Comparison of ENCODE assay signal across 12 mouse cellular contexts in genomic region chr3:88206901-88207371, GRCm38 (mm10). TPM values are rescaled to one million over a fixed set of nuclear protein-coding genes. Genes with fewer than 3 reads are reported as not detected.
A peak's percentile ranks its signal among the peaks of the same experiment; 100 is the strongest.
DNase-seq lines count a peak whose midpoint lies in the region; ATAC-seq and TF ChIP-seq lines count a peak whose summit lies in the region.
"Had no signal": no experiment of that assay in that cellular context is flagged by ENCODE, and none has a peak within 500 bp of the region (broad histone marks: within the 10 kb centered on the region; RNA-seq: fewer than 3 reads in every experiment).

No protein-coding gene starts in this region.

- TF ChIP-seq CTCF in left cerebral cortex, adult 2 months (IDR thresholded peaks at IDR 0.05): no peak

- peak; percentile 70 to 75 for DNase-seq in left cerebral cortex, adult 2 months (ENCODE audit: extremely low spot score in 1 of 2, low spot score in 2 of 2)
- DNase-seq in left cerebral cortex, adult 11 months (ENCODE audit: low spot score): no peak
- peak; percentile 84 for DNase-seq in midbrain, embryonic 14.5 days
- DNase-seq in lung, postnatal 25 days (ENCODE audit: low spot score): no peak
- DNase-seq in kidney, adult 8-10 months: no peak
- no peak for DNase-seq in lung, postnatal 4 days
- DNase-seq in thymus, postnatal 4 days: no peak
- DNase-seq: liver; thymus, adult 18-20 months had no signal

- peak overlapping the region; percentile 99 for H3K9ac ChIP-seq in hindbrain, embryonic 13.5 days
- H3K9ac ChIP-seq in midbrain, embryonic 14.5 days (replicated peaks; ENCODE audit: low read length): peak overlapping the region; percentile 74
- H3K9ac ChIP-seq: embryonic facial prominence, embryonic 15.5 days had no signal

- peak overlapping the region; percentile 93 for H3K27ac ChIP-seq in left cerebral cortex, adult 2 months
- peak overlapping the region; percentile 99 for H3K27ac ChIP-seq in hindbrain, embryonic 13.5 days
- peak overlapping the region; percentile 88 for H3K27ac ChIP-seq in midbrain, embryonic 14.5 days (replicated peaks; ENCODE audit: low read depth, low read length)
- H3K27ac ChIP-seq: embryonic facial prominence, embryonic 15.5 days had no signal

- WGBS in hindbrain, embryonic 13.5 days: 0% methylated on average over 14 of the region's 14 CpGs
- under 1% methylated on average over 14 of the region's 14 CpGs for WGBS in midbrain, embryonic 14.5 days

- ATAC-seq in hindbrain, embryonic 13.5 days (ENCODE audit: low FRiP score): peak; percentile 41
- peak; percentile 39; the same call in 1 of the 2 replicates for ATAC-seq in midbrain, embryonic 14.5 days (ENCODE audit: low FRiP score, low TSS enrichment)

- no peaks in the 10 kb centered on the region for H3K9me3 ChIP-seq in hindbrain, embryonic 13.5 days
- no peaks in the 10 kb centered on the region for H3K9me3 ChIP-seq in midbrain, embryonic 14.5 days (ENCODE audit: control insufficient read depth, low read length)
- H3K9me3 ChIP-seq: embryonic facial prominence, embryonic 15.5 days had no signal

- H3K27me3 ChIP-seq in hindbrain, embryonic 13.5 days: peaks cover 66% of the 10 kb centered on the region
- peaks cover 33% of the 10 kb centered on the region for H3K27me3 ChIP-seq in midbrain, embryonic 14.5 days (ENCODE audit: control insufficient read depth, insufficient read depth, low read length)

- intact Hi-C loops in left cerebral cortex, adult 2 months (cut with DNase I): no loop called here

- H3K4me3 ChIP-seq in left cerebral cortex, adult 2 months: peak overlapping the region; percentile 71
- peak overlapping the region; percentile 75 for H3K4me3 ChIP-seq in hindbrain, embryonic 13.5 days
- H3K4me3 ChIP-seq in midbrain, embryonic 14.5 days (replicated peaks; ENCODE audit: low read depth, low read length): peak overlapping the region; percentile 55
- H3K4me3 ChIP-seq: embryonic facial prominence, embryonic 15.5 days had no signal

- peaks cover 65% of the 10 kb centered on the region for H3K4me1 ChIP-seq in hindbrain, embryonic 13.5 days (replicated peaks)
- H3K4me1 ChIP-seq in midbrain, embryonic 14.5 days (ENCODE audit: control insufficient read depth, insufficient read depth, low read length): peaks cover 47% of the 10 kb centered on the region
- H3K4me1 ChIP-seq: embryonic facial prominence, embryonic 15.5 days had no signal

- 0 out of 2 replicates have a peak, but pooled peaks cover 4% of the 10 kb centered on the region for H3K36me3 ChIP-seq in hindbrain, embryonic 13.5 days
- peaks cover 7% of the 10 kb centered on the region; the same call in 1 of the 2 replicates for H3K36me3 ChIP-seq in midbrain, embryonic 14.5 days (ENCODE audit: control insufficient read depth, insufficient read depth, low read length)
- H3K36me3 ChIP-seq: embryonic facial prominence, embryonic 15.5 days had no signal

- H3K4me2 ChIP-seq in hindbrain, embryonic 13.5 days: peak overlapping the region; percentile 86
- peak overlapping the region; percentile 59 for H3K4me2 ChIP-seq in midbrain, embryonic 14.5 days (ENCODE audit: low read length)
- H3K4me2 ChIP-seq: embryonic facial prominence, embryonic 15.5 days had no signal

RNA-seq across cellular contexts. Expression of gene Rhbg, which starts 47.6 kb away (rescaled TPM):
- total RNA-seq in left cerebral cortex, adult 2 months (2021): not detected
- polyA plus RNA-seq in hindbrain, embryonic 13.5 days (2015; fragmentation: Nextera tagmentation; extraction: Ambion mirVana): 0.22 and 0.32 TPM in 2 replicates
- polyA plus RNA-seq in midbrain, embryonic 14.5 days (2014; fragmentation: Nextera tagmentation; extraction: Ambion mirVana): 0.21 and 0.22 TPM in 2 replicates
- polyA plus RNA-seq: C2C12 had no signal

Comparison
In these comparisons a context has a peak if more than half of its experiments do, and no peak if none do; other contexts are left out.
1. DNase-seq: peak in left cerebral cortex, adult 2 months (2 of 2) and midbrain, embryonic 14.5 days (single experiment); none in left cerebral cortex, adult 11 months (single experiment), lung, postnatal 25 days (single experiment), kidney, adult 8-10 months (0 of 2), lung, postnatal 4 days (0 of 2) and thymus, postnatal 4 days (single experiment).
2. Peak in every context shown above with its lines, with median percentiles within 50 percentile points of each other: H3K27ac ChIP-seq and H3K4me3 ChIP-seq.